Mouse (Mus musculus): ENCODE measurements around the gene Ppp4c. TPM values are rescaled to one million over a fixed set of nuclear protein-coding genes. Genes with fewer than 3 reads are reported as not detected.

Gene Ppp4c
- polyA plus RNA-seq, 1 experiment from 2014 or later, result 293 TPM

- no peak for ATAC-seq (ENCODE audit: low FRiP score, low read depth)
Measured at GRCm38 (mm10) chr7:126740977-126741376, 51.3 kb downstream of the Ppp4c start.

GRCm38 (mm10) chr7:126740132-126740735, 52.1 kb downstream of the Ppp4c start:
- no peaks in the 10 kb centered on the region for H3K27me3 ChIP-seq (replicated peaks)
- H3K4me3 ChIP-seq, result no peak overlapping the region
- ATAC-seq (ENCODE audit: low FRiP score, low read depth), result no peak
- H3K36me3 ChIP-seq, result no peaks in the 10 kb centered on the region
- 83% methylated on average over 13 of the region's 13 CpGs for WGBS
- no peak overlapping the region for H3K4me2 ChIP-seq (replicated peaks)
- H3K4me1 ChIP-seq, result no peaks in the 10 kb centered on the region
- H3K27ac ChIP-seq, result no peak overlapping the region
- no peak overlapping the region for H3K9ac ChIP-seq
- H3K9me3 ChIP-seq, result no peaks in the 10 kb centered on the region

More at GRCm38 (mm10) chr7:126740977-126741376, 51.3 kb downstream of the Ppp4c start:
- no peaks in the 10 kb centered on the region for H3K4me1 ChIP-seq
- WGBS, result 85% methylated on average over 5 of the region's 5 CpGs
- H3K9me3 ChIP-seq, result no peaks in the 10 kb centered on the region
- no peak overlapping the region for H3K4me2 ChIP-seq (replicated peaks)
- H3K27ac ChIP-seq, result no peak overlapping the region
- H3K9ac ChIP-seq, result no peak overlapping the region
- H3K4me3 ChIP-seq, result no peak overlapping the region
- H3K27me3 ChIP-seq (replicated peaks), result no peaks in the 10 kb centered on the region
- no peaks in the 10 kb centered on the region for H3K36me3 ChIP-seq

- H3K9me3 ChIP-seq, result no peaks in the 10 kb centered on the region
- H3K4me1 ChIP-seq, result no peaks in the 10 kb centered on the region
- H3K27ac ChIP-seq, result no peak overlapping the region
- no peaks in the 10 kb centered on the region for H3K27me3 ChIP-seq (replicated peaks)
- H3K4me3 ChIP-seq, result no peak overlapping the region
- no peak overlapping the region for H3K4me2 ChIP-seq (replicated peaks)
- no peak overlapping the region for H3K9ac ChIP-seq
- WGBS, result 87% methylated on average over 17 of the region's 17 CpGs
- no peaks in the 10 kb centered on the region for H3K36me3 ChIP-seq
- no peak for ATAC-seq (ENCODE audit: low FRiP score, low read depth)
Measured at GRCm38 (mm10) chr7:126739551-126739950, 52.7 kb downstream of the Ppp4c start.

- H3K9ac ChIP-seq, result no peak overlapping the region
- no peak for ATAC-seq (ENCODE audit: low FRiP score, low read depth)
- H3K9me3 ChIP-seq, result no peaks in the 10 kb centered on the region
- H3K27ac ChIP-seq, result no peak overlapping the region
- H3K4me1 ChIP-seq, result no peaks in the 10 kb centered on the region
- WGBS, result 87% methylated on average over 8 of the region's 8 CpGs
- H3K27me3 ChIP-seq (replicated peaks), result no peaks in the 10 kb centered on the region
- no peaks in the 10 kb centered on the region for H3K36me3 ChIP-seq
- no peak overlapping the region for H3K4me3 ChIP-seq
- H3K4me2 ChIP-seq (replicated peaks), result no peak overlapping the region
Measured at GRCm38 (mm10) chr7:126736122-126736521, 56.2 kb downstream of the Ppp4c start.

Other genes starting within 250 kb of the Ppp4c start
- gene Eif3c, start 226.1 kb downstream of the Ppp4c start, polyA plus RNA-seq (2016; fragmentation: Nextera tagmentation; extraction: Ambion mirVana), result 207 and 208 TPM in 2 replicates
- gene Apobr, start 207.6 kb downstream of the Ppp4c start, polyA plus RNA-seq (2016; fragmentation: Nextera tagmentation; extraction: Ambion mirVana), result 0.27 and 0.40 TPM in 2 replicates
- 26.1 and 28.2 TPM in 2 replicates for gene Cln3, start 206.7 kb downstream of the Ppp4c start, polyA plus RNA-seq (2016; fragmentation: Nextera tagmentation; extraction: Ambion mirVana)
- gene Il27, start 197.6 kb downstream of the Ppp4c start, polyA plus RNA-seq (2016; fragmentation: Nextera tagmentation; extraction: Ambion mirVana), result not detected in 2 replicates
- gene Nupr1, start 161.6 kb downstream of the Ppp4c start, polyA plus RNA-seq (2016; fragmentation: Nextera tagmentation; extraction: Ambion mirVana), result 2.9 and 4.5 TPM in 2 replicates
- 40.0 and 53.2 TPM in 2 replicates for gene Sgf29, start 143.2 kb downstream of the Ppp4c start, polyA plus RNA-seq (2016; fragmentation: Nextera tagmentation; extraction: Ambion mirVana)
- 0.54 and 0.79 TPM in 2 replicates for gene Sult1a1, start 116.1 kb downstream of the Ppp4c start, polyA plus RNA-seq (2016; fragmentation: Nextera tagmentation; extraction: Ambion mirVana)
- 160 and 164 TPM in 2 replicates for gene Bola2, start 97.1 kb downstream of the Ppp4c start, polyA plus RNA-seq (2016; fragmentation: Nextera tagmentation; extraction: Ambion mirVana)
- gene Slx1b, start 96.7 kb downstream of the Ppp4c start, polyA plus RNA-seq (2016; fragmentation: Nextera tagmentation; extraction: Ambion mirVana), result 17.9 and 19.0 TPM in 2 replicates
- 70.5 and 71.5 TPM in 2 replicates for gene Coro1a, start 84.7 kb downstream of the Ppp4c start, polyA plus RNA-seq (2016; fragmentation: Nextera tagmentation; extraction: Ambion mirVana)
- gene Mapk3, start 32.9 kb downstream of the Ppp4c start, polyA plus RNA-seq (2016; fragmentation: Nextera tagmentation; extraction: Ambion mirVana), result 79.0 and 79.6 TPM in 2 replicates
- 1.3 and 2.0 TPM in 2 replicates for gene Gdpd3, start 26.2 kb downstream of the Ppp4c start, polyA plus RNA-seq (2016; fragmentation: Nextera tagmentation; extraction: Ambion mirVana)
- 160 and 169 TPM in 2 replicates for gene Ypel3, start 15.5 kb downstream of the Ppp4c start, polyA plus RNA-seq (2016; fragmentation: Nextera tagmentation; extraction: Ambion mirVana)
- gene Tbx6, start 11.0 kb downstream of the Ppp4c start, polyA plus RNA-seq (2016; fragmentation: Nextera tagmentation; extraction: Ambion mirVana), result 0.68 and 0.72 TPM in 2 replicates
- 21.4 and 25.8 TPM in 2 replicates for gene Fam57b, start 5.2 kb upstream of the Ppp4c start, polyA plus RNA-seq (2016; fragmentation: Nextera tagmentation; extraction: Ambion mirVana)
- gene 4930451I11Rik, start 39.1 kb upstream of the Ppp4c start, polyA plus RNA-seq (2016; fragmentation: Nextera tagmentation; extraction: Ambion mirVana), result not detected in 2 replicates
- 6.2 and 9.1 TPM in 2 replicates for gene Doc2a, start 54.9 kb upstream of the Ppp4c start, polyA plus RNA-seq (2016; fragmentation: Nextera tagmentation; extraction: Ambion mirVana)
- gene Hirip3, start 69.5 kb upstream of the Ppp4c start, polyA plus RNA-seq (2016; fragmentation: Nextera tagmentation; extraction: Ambion mirVana), result 29.1 and 33.5 TPM in 2 replicates
- 86.4 and 88.0 TPM in 2 replicates for gene Ino80e, start 69.9 kb upstream of the Ppp4c start, polyA plus RNA-seq (2016; fragmentation: Nextera tagmentation; extraction: Ambion mirVana)
- gene Taok2, start 92.2 kb upstream of the Ppp4c start, polyA plus RNA-seq (2016; fragmentation: Nextera tagmentation; extraction: Ambion mirVana), result 57.5 and 59.1 TPM in 2 replicates
- 21.7 and 22.0 TPM in 2 replicates for gene Tmem219, start 130.4 kb upstream of the Ppp4c start, polyA plus RNA-seq (2016; fragmentation: Nextera tagmentation; extraction: Ambion mirVana)
- gene Kctd13, start 136.4 kb upstream of the Ppp4c start, polyA plus RNA-seq (2016; fragmentation: Nextera tagmentation; extraction: Ambion mirVana), result 62.1 and 62.8 TPM in 2 replicates
- 2.5 and 2.8 TPM in 2 replicates for gene Asphd1, start 157.1 kb upstream of the Ppp4c start, polyA plus RNA-seq (2016; fragmentation: Nextera tagmentation; extraction: Ambion mirVana)
- 17.7 and 20.0 TPM in 2 replicates for gene Sez6l2, start 158.1 kb upstream of the Ppp4c start, polyA plus RNA-seq (2016; fragmentation: Nextera tagmentation; extraction: Ambion mirVana)
- 101 and 103 TPM in 2 replicates for gene Cdipt, start 183.4 kb upstream of the Ppp4c start, polyA plus RNA-seq (2016; fragmentation: Nextera tagmentation; extraction: Ambion mirVana)
- gene Cdiptos, start 183.6 kb upstream of the Ppp4c start, polyA plus RNA-seq (2016; fragmentation: Nextera tagmentation; extraction: Ambion mirVana), result 1.1 and 1.4 TPM in 2 replicates
- gene Mvp, start 222.1 kb upstream of the Ppp4c start, polyA plus RNA-seq (2016; fragmentation: Nextera tagmentation; extraction: Ambion mirVana), result 5.9 and 6.6 TPM in 2 replicates
- gene Pagr1b, start 224.0 kb upstream of the Ppp4c start, polyA plus RNA-seq (2016; fragmentation: Nextera tagmentation; extraction: Ambion mirVana), result not detected in 2 replicates
- gene Pagr1a, start 224.9 kb upstream of the Ppp4c start, polyA plus RNA-seq (2016; fragmentation: Nextera tagmentation; extraction: Ambion mirVana), result 63.1 and 80.4 TPM in 2 replicates
- gene Gm42742, start 228.6 kb upstream of the Ppp4c start, polyA plus RNA-seq (2016; fragmentation: Nextera tagmentation; extraction: Ambion mirVana), result 46.4 and 66.2 TPM in 2 replicates
- 5.3 and 6.2 TPM in 2 replicates for gene Prrt2, start 228.7 kb upstream of the Ppp4c start, polyA plus RNA-seq (2016; fragmentation: Nextera tagmentation; extraction: Ambion mirVana)
- 134 TPM in 2 replicates for gene Maz, start 234.5 kb upstream of the Ppp4c start, polyA plus RNA-seq (2016; fragmentation: Nextera tagmentation; extraction: Ambion mirVana)
- 90.8 and 93.0 TPM in 2 replicates for gene Kif22, start 250.0 kb upstream of the Ppp4c start, polyA plus RNA-seq (2016; fragmentation: Nextera tagmentation; extraction: Ambion mirVana)

Measured in neural tube, embryonic 12.5 days (tissue).